Mouse (Mus musculus) ES-Bruce4 (cell line): Measurements from ENCODE around the gene Ffar1. TPM values are rescaled to one million over a fixed set of nuclear protein-coding genes. Genes with fewer than 3 reads are reported as not detected.

ENCODE experiments used
- H3K27ac ChIP-seq: 2 replicates; pipeline ENCODE4 v1.5.1; 2012; ENCODE audit warnings: low read length, inconsistent platforms; ENCODE audit not compliant: insufficient read depth
- H3K27me3 ChIP-seq: 2 replicates; pipeline ENCODE4 v1.6.1; 2012; ENCODE audit warnings: mild to moderate bottlenecking, low read length, inconsistent platforms; ENCODE audit not compliant: control insufficient read depth, poor library complexity, insufficient read depth, severe bottlenecking
- H3K36me3 ChIP-seq: 2 replicates; pipeline ENCODE4 v1.6.1; 2012; ENCODE audit warnings: inconsistent platforms, mild to moderate bottlenecking, low read length, moderate library complexity; ENCODE audit not compliant: control insufficient read depth, poor library complexity, insufficient read depth, severe bottlenecking
- H3K4me1 ChIP-seq: one replicate; pipeline ENCODE4 v1.8.1; 2011; ENCODE audit warnings: low read length; ENCODE audit not compliant: control insufficient read depth, insufficient read depth
- H3K4me3 ChIP-seq: 2 replicates; pipeline ENCODE4 v1.5.1; 2011; ENCODE audit warnings: low read depth, mild to moderate bottlenecking, low read length
- H3K9ac ChIP-seq: 2 replicates; pipeline ENCODE4 v1.6.1; 2012; ENCODE audit warnings: low read depth, mild to moderate bottlenecking, inconsistent platforms; ENCODE audit not compliant: poor library complexity, severe bottlenecking
- H3K9me3 ChIP-seq: replicated peaks from 2 replicates; pipeline ENCODE4 v1.6.1; 2012; ENCODE audit warnings: mild to moderate bottlenecking, low read length, inconsistent platforms; ENCODE audit not compliant: control insufficient read depth, poor library complexity, insufficient read depth, severe bottlenecking
- CTCF ChIP-seq: IDR thresholded peaks from one replicate; pipeline ENCODE4 v1.8.1; 2011; ENCODE audit warnings: low read depth, low read length
- EP300 ChIP-seq: IDR thresholded peaks from 2 replicates; pipeline ENCODE4 v1.6.1; 2011; ENCODE audit warnings: low read depth, low read length; ENCODE audit not compliant: insufficient read depth
- POLR2A ChIP-seq: IDR thresholded peaks from one replicate; pipeline ENCODE4 v1.8.1; 2011; ENCODE audit warnings: low read length; ENCODE audit not compliant: insufficient read depth
- polyA plus RNA-seq: library from polyadenylated mRNA; stranded (reverse); fragments of >200 nt; gene quantifications from 2 replicates; pipeline ENCODE4 v1.2.4, GENCODE M21; 2011; ENCODE audit warnings: low read depth; ENCODE audit not compliant: missing spikeins, insufficient read depth, insufficient read length

Ffar1 gene
- polyA plus RNA-seq, 1 experiment: not detected

DNA sequence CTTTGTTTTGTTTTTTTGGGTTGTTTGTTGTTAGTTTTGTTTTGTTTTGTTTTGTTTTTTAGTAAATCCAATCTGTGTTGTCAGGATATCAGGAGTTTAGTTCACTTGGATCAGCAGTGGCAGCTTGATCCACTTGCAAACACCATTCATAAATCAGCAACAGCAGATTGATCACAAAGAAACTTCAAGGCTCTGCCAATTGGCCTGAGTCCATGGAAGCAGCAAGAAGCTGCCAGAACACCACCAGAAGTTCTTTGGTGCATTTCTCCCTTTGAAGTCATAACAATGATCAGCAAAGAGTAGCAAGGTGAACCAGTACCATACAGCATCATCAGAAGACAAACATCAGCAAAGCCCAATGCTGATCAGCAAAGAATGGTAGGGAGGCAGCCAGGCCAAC lies 22.7 kb upstream of the Ffar1 start:
- H3K9ac ChIP-seq: no peak overlapping the region
- no peaks in the 10 kb centered on the region for H3K4me1 ChIP-seq
- no peak overlapping the region for H3K4me3 ChIP-seq
- no peaks in the 10 kb centered on the region for H3K27me3 ChIP-seq
- no peaks in the 10 kb centered on the region for H3K9me3 ChIP-seq
- TF ChIP-seq EP300: no peak
- TF ChIP-seq CTCF: no peak
- TF ChIP-seq POLR2A: no peak
- no peaks in the 10 kb centered on the region for H3K36me3 ChIP-seq
- no peak overlapping the region for H3K27ac ChIP-seq

DNA sequence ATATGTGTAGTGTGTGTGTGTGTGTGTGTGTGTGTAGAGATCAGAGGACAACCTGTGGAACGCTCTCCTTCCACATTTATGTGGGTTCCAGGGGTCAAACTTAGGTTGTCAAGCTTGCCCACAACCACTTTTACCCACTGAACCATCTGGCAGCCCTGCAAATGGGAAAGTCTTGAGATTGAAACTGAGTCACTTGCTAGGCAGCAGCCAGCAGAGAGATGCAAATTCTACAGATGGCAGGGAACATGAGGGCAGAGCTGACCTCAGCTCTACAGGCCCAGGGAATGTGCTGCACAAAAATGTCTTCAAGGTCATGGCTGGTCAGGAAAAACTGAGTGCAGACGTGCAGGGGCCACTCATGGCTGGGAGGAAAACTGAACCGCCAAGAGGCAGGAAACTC lies 20.0 kb upstream of the Ffar1 start:
- no peak for TF ChIP-seq CTCF
- no peak for TF ChIP-seq EP300
- no peak for TF ChIP-seq POLR2A
- no peak overlapping the region for H3K27ac ChIP-seq
- H3K9me3 ChIP-seq: no peaks in the 10 kb centered on the region
- H3K4me1 ChIP-seq: no peaks in the 10 kb centered on the region
- H3K27me3 ChIP-seq: no peaks in the 10 kb centered on the region
- no peak overlapping the region for H3K4me3 ChIP-seq
- H3K9ac ChIP-seq: no peak overlapping the region
- no peaks in the 10 kb centered on the region for H3K36me3 ChIP-seq

DNA sequence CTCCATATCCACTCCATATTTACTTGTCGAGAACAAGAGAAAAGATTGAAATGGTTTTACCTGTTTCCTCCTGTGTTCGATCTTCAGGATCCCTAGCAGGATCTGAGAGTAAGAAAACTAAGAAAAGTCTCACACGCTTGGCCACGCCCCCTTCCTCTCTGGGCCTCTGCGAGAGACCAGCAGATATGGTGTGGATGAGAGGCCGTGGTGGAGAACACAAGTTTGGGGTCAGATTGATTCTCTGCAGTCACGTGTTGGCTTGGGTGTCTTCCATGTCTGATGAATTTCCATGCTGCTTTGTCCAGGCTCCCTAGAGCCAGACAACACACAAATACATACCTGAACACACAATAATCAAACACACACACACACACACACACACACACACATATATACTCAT lies 18.8 kb upstream of the Ffar1 start, which contains the start of gene Cd22:
Cd22 (minus strand) TSS at position 167 of the 400 bp plus-strand sequence.
- no peaks in the 10 kb centered on the region for H3K9me3 ChIP-seq
- no peak for TF ChIP-seq EP300
- no peak for TF ChIP-seq CTCF
- no peak for TF ChIP-seq POLR2A
- H3K36me3 ChIP-seq: no peaks in the 10 kb centered on the region
- H3K9ac ChIP-seq: no peak within 1 kb of the TSS
- no peaks in the 10 kb centered on the region for H3K4me1 ChIP-seq
- no peak within 1 kb of the TSS for H3K4me3 ChIP-seq
- no peaks in the 10 kb centered on the region for H3K27me3 ChIP-seq
- no peak within 1 kb of the TSS for H3K27ac ChIP-seq

DNA sequence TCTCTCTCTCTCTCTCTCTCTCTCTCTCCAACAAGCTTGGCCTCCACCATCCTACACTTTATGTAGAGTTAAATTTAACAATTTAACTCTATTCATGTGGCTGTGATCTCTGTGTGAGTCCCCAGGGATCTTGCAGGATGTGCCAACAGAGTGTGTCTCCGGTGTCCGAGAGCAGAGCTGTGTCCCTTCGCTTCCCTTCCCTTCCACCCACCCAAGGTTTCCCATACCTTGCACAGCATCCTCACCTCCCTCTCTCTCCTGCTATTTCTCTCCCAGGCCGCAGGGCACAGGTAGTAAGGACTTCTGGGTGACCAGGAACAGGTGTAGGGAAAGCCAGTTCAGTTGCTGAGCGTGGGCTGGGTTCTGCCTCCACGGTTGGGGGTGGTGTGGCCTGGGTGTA lies 17.6 kb upstream of the Ffar1 start:
- no peak for TF ChIP-seq POLR2A
- TF ChIP-seq CTCF: no peak
- TF ChIP-seq EP300: no peak
- Histone ChIP-seq H3K4me3 (no peak overlapping the region), H3K9ac (no peak overlapping the region), H3K4me1 (no peaks in the 10 kb centered on the region), H3K9me3 (no peaks in the 10 kb centered on the region), H3K27ac (no peak overlapping the region), H3K36me3 (no peaks in the 10 kb centered on the region), H3K27me3 (no peaks in the 10 kb centered on the region)

DNA sequence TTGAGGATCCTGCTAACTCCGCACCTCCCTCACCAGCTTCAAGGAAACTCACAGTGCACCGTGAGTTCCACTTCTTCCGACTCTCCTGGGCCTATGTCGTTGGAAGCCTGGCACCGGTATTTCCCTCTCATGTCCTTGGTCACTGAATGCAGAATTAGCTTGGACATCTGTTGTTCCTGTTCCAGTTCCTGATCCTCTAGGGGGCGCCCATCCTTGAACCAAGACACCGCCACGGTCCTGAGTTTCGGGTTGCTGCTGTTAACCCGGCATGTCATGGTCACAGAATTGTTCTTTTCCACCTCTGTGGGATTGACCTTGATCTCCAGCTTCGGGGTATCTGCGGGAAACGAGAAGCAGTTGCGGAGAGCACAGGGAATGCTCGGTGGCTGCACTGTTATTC lies 11.7 kb upstream of the Ffar1 start:
- no peak overlapping the region for H3K27ac ChIP-seq
- H3K27me3 ChIP-seq: no peaks in the 10 kb centered on the region
- TF ChIP-seq CTCF: peak; percentile 79
- TF ChIP-seq POLR2A: no peak
- H3K9ac ChIP-seq: no peak overlapping the region
- peaks cover 2% of the 10 kb centered on the region for H3K4me1 ChIP-seq
- peak overlapping the region; percentile 37 for H3K4me3 ChIP-seq
- no peaks in the 10 kb centered on the region for H3K9me3 ChIP-seq
- H3K36me3 ChIP-seq: no peaks in the 10 kb centered on the region

DNA sequence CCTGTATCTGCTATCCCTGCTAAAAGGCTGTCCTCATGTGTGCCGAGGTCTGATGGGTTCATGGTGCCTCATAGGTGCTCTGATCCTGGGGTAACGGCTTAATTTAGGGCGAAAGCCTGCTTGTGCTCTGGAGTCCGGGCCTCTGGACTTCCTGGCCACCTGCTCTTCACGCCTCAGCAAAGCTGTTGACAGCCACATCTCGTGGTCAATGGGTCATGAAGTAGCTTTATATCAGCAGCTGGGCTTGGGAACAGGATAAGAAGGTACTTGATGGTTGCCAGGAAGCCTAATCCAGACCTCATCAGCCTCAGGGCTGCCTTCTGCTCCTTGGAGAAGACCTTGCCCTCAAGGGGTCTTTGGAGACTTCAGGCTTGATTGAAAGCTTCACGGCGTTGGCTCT lies 2.0 kb upstream of the Ffar1 start:
- Histone ChIP-seq H3K9ac (no peak overlapping the region), H3K9me3 (no peaks in the 10 kb centered on the region), H3K4me3 (no peak overlapping the region), H3K36me3 (no peaks in the 10 kb centered on the region), H3K4me1 (no peaks in the 10 kb centered on the region), H3K27ac (no peak overlapping the region), H3K27me3 (no peaks in the 10 kb centered on the region)
- TF ChIP-seq CTCF (no peak), EP300 (no peak), POLR2A (no peak)
